Mouse (Mus musculus) adrenal gland, adult 18-20 months (tissue): ENCODE measurements around the gene Pkd1l3. TPM values are rescaled to one million over a fixed set of nuclear protein-coding genes. Genes with fewer than 3 reads are reported as not detected.
A peak's percentile ranks its signal among the peaks of the same experiment; 100 is the strongest.

Source experiments
- DNase-seq, 2 experiments: peaks; one replicate each; pipeline ENCODE4 v3.0.0; 2021 to 2022; ENCODE audit warnings: low spot score in 2 of 2
- total RNA-seq, 2 experiments: library from RNA; stranded (reverse); gene quantifications; 1 replicate in 1 of 2; 2 replicates in 1 of 2; pipeline ENCODE4 v1.2.3; 2021

Pkd1l3 gene
- total RNA-seq, 2 experiments from 2014 or later = 0.13 TPM; not detected in 1

DNA sequence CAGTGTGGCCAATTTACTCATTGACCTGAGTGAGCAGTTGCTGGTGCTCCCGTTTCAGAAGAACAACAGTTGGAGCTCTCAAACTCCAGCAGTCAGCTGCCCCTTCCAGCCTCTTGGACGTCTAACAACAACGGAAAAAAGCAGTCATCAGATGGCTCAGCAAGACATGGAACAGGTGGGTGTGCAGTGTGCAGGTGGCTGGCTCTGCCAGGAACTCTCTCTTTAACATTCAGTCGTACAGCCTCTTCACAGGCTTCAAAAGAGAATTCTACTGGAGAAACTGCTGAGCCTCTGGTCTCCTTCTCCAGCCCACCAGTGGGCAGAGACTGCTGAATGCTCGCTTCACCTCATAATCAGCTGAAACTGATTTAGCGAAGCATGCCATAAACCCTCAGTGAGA is 14.3 kb downstream of the Pkd1l3 start:
- no peak for DNase-seq

DNA sequence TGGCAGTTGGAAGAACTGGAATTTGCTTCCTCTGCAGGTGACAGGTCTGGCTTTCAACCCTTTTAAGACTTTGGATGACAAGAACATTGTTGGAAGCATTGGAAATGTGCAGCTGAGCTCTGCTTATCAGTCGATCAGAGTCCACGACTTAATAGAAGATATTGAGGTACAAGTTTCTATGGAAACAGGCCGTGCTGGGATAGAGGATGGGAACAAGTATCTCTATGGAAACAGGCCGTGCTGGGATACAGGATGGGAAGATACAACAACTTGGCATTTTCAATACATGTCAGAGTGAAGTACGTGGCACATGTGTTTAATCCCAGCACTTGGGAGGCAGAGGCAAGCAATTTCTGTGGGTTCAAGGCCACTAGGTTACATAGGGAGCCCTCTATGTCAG is 18.2 kb downstream of the Pkd1l3 start:
- no peak for DNase-seq

DNA sequence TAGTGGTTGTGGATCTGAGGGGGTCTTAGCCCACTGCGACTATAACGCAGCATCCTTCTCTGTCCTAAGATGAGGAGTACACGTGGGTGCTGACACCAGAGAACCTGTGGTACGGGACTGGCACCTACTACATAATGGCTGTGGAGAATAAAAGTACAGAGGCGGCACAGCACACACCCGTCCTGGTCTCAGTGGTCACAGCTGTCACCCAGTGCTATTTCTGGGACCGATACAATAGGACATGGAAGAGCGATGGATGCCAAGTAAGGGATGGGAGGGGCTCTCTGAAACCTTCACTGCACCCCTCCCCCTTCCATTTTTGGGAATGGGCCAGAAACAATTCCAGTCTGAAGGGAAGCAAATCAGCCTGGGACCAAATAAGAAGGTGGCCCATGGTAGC is 20.8 kb downstream of the Pkd1l3 start:
- DNase-seq = no peak

DNA sequence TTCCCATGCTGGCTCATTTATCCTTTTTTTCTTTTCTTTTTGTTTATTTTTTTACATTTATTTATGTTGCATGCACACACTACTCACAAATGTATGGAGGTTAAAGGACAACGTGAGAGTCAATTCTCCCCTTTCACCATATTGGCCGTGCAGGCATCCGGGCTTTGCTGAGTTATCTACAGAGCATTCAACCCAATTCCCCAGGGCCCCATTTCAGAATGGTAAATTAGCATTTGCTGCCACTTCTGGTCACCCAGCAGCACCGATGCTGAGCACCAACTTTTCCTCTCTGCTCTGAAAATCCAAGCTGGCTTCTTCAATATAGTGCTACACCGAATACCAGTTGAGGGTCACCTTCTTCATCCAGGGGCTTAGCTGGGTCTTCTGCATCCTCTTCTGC is 24.5 kb downstream of the Pkd1l3 start:
- no peak for DNase-seq

DNA sequence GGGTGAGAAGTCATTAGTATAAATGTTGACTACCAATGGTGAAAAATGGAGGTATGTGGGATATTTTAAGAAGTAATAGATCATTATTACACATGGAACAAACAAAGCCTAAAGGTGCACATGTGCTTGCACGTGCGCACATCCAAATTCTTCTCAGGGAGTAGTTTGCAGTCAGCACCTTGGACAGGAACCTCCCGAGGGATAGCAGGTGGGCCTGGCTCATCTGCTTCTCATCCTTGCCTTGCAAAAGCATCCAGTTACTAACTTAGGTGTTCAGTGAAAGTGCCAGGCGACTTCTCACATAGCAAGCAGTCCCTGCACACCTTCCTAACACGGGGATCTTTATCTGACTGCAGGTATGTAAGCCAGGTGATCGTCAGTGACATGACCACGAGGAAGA is 26.1 kb downstream of the Pkd1l3 start:
- DNase-seq = no peak

DNA sequence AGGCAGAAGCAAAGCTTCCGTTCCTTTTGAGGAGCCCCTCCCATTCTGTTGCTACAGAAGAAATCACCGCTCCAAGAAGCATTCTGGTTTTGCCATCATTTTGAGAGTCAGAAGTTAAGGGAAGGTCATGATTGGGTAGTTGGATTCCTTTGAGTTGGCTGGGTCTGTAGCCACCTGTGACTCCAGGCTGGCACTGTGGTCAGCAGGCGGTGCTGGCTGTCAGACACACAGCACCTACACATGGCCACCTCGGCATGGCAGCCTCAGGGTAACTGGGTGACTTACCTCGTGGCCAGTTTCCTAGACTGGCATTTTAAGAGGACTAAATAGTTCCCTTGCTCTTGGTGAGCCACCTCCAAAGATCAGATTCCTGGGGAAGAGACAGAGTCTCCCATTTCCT is 26.9 kb downstream of the Pkd1l3 start:
- no peak for DNase-seq

DNA sequence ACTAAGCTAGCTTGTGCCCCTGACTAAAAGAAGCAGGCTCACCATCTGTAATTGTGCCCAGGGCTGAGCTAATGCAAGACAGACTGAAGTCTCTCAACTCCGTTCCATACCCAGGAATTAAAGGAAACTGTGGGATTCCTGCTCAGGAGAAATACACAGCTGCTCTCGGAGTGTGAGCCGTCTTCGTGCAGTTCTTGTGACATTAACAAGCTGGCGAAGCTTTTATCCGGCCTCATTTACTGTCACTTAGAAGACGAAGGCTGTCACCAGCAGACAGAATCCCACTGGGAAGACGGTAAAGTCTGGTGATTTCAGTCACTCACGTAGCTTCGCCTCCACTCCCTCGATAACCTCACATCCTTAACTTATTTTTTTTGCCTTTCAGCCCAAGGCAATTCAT is 33.0 kb downstream of the Pkd1l3 start:
- no peak for DNase-seq

DNA sequence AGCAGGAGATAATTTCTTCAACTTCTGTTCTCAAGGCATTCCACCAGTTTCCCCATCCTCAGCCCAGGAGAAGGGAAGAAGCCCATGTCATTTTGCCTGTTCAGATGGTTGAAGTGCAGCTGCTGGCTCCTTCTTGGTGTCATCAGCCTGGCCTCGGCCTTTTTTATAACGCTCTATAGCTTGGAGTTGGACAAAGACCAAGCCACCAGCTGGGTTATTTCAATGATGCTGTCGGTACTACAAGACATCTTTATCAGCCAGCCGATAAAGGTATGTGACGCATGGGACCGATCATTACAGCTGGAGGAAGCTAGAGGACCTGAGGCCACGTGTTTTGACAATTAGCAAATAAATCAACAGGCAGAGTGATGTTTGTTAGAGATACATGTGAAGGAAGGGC is 34.2 kb downstream of the Pkd1l3 start:
- DNase-seq = no peak

DNA sequence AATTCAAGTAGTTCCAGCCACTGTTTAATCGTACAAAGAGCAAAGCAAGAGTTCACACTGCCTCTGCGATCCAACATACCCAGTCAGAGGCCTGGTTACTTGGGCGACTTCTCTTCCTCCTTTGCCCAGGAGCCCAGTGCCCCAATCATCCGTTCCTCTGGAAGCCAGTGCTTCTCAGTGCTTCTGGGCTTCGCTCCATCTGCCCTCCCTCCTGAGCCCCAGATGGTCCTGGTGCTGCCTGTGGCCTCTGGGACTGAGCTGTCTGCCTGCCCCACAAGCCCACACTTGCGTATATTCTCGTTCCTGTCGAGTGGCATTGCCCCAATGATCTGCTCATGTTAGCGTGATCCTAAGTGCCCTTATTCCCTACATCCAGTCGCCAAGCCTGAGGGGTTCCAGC is 36.5 kb downstream of the Pkd1l3 start:
- DNase-seq = no peak

DNA sequence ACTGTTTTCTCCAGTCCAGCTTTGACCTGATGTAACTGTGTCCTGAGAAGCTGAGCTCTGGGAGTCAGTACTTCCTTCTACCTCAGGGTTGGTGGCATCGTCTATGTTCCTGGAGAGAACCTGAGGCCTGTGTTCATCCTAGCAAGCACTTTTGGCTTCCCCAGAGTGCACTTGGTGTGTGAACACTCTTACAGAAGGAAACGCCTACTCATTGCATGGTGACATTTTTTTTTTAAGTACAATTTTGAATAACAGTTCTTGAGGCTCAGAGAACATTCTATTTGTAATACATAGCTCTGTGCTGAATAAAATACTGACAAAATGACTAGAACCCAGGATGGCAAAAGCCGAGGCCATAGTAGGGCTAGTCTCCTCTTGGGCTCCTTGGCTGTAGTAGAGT is 42.5 kb downstream of the Pkd1l3 start:
- no peak for DNase-seq

DNA sequence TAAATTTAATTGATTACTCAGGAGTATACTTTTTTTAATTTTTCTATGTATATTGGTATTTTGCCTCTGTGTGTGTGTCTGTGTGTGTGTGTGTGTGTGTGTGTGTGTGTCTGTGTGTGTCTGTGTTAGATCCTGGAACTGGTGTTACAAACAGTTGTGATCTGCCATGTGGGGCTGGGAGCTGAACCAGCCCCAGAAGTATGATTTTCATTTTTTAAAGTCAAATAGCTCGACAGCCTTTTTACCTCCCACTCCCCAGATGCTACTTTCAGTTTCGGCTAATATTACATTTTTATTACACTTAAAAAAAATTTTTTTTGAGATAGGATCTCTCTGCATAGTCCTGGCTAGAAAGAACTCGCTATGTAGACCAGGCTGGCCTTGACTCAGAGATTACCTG is 48.0 kb downstream of the Pkd1l3 start:
- DNase-seq = no peak

DNA sequence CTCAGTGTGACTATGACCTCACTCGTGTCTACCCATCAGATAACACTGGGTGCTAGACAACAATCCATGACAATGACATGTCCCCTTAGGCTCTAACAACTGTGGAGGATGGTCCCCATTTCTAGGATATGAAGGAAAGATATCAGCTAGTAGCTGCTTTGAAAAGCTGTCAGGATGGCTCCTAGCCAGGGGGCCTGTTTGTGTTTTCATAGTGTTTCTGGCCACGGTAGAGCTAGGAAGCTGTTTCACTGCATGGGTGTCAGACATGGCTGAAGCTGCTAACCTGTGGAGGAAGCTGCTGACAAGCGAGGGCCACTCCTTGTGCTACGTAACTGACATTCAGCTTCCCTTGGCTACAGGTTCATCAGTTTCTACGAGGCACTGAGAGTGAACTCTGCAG is 52.3 kb downstream of the Pkd1l3 start:
- DNase-seq = no peak

DNA sequence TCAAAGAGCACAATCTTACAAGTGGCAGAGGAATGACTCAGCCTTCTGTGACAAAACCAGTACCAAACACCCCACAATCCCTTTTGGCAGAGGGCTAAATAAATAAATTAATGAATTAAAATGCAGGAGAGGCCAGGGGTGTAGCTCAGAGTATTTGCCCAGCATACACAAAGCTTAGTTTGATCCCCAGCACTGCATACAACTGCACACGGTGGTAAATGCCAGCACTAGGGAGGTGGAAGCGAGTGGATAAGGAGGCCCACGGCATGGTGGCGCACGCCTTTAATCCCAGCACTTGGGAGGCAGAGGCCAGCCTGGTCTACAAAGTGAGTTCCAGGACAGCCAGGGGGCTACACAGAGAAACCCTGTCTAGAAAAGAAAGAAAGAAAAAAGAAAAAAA is 58.3 kb downstream of the Pkd1l3 start:
- DNase-seq = no peak

DNA sequence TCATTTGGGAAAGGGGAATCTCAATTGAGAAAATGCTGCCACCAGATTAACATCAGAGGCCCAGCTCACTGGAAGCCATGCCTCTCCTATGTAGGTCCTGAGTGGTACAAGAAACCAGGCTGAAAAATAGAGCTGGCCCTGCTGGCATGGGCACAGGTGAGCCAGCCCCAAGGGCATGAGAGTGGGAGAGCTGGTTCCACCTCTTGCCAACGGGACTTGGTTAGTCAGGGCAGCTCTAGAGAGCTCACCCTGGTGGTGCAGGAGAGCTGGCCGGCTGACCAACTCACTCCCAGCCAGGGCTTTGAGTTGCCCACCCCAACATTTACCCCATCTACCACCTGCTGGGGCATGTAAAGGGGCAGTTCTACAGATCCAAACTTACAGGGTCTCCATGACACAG is 59.3 kb downstream of the Pkd1l3 start:
- no peak for DNase-seq

DNA sequence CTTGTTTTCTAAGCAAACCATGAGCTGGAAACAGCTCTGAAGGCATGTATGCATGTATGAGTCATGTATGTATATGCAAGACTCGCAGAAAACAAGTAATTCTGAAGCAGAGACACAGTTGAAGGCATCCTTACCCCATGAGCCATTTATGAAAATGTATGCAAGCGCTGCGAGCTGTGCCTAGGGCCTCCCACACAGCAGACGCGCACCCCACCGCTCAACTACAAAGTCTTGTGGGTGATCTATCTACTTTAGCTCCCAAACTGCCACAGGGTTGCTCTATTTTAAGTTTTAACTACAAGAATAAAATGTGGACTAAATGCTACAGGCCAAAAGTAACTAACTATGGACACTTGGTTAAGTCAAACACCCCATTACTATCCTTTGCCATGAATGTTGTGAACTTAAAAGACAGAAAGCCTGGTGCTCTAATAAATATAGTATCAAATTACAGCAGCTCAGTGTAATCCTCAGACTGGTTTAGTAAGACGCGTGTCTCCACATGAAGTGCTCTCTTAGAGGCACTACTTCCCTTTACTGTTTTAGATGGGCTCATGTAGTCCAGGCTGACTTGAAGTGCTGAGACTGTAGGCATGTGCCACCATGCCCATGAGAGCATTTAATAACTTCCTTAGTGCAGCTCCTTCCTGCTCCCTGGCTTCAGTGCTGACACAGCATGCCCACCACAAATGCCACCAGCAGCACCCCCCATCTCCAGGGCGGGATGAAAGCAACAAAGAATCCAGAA is 61.8 kb downstream of the Pkd1l3 start:
- no peak for DNase-seq

DNA sequence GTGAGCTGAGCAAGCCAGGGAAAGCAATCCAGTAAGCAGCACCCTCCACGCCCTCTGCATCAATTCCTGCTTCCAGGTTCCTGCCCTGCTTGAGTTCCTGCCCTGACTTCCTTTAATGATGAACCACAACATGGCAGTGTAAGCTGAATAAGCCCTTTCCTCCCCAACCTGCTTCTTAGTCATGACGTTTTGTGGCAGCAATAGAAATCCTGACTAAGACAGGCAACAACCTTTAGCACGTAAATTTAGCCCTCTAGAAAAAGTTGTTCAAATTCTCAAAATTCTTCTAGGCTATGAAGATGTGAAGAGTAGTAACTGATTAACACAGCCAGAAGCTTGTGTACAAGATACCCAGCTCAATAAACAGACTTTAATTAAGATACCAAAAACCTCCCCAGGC is 67.2 kb downstream of the Pkd1l3 start:
- DNase-seq = no peak

DNA sequence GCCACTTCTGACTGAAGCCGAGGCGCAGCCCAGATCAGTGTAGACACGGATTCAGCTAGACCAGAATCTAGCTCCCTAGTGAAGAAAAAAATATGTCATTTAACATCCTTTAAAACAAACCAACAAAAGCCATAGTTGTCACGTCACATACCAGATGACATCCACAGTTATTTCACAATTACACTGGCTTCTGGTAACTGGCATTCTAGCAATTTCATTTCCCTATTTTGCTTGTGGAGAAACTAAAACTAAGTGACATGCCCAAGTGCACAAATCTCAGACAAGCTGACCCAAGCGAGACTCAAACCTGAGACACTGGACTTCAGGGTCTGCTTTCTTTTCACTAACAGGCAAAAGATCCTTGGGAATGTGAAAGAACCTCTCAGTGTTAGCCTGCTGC is 67.8 kb downstream of the Pkd1l3 start:
- DNase-seq = no peak

DNA sequence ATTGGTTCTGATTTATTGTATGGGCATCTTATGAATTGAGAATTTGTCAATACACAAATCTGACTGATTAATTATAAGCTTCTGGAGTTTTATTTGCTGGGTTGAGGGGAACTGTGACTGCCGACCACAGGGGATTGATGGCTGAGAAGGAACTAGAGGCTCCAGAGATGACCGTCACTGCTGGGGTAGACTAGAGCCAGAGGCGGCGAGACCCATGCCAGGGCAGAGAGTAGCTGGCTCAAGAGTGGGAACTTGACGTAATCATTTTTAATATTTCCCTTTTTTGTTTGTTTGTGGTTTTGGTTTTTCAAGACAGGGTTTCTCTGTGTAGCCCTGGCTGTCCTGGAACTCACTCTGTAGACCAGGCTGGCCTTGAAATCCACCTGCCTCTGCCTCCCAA is 72.9 kb downstream of the Pkd1l3 start:
- DNase-seq = no peak

DNA sequence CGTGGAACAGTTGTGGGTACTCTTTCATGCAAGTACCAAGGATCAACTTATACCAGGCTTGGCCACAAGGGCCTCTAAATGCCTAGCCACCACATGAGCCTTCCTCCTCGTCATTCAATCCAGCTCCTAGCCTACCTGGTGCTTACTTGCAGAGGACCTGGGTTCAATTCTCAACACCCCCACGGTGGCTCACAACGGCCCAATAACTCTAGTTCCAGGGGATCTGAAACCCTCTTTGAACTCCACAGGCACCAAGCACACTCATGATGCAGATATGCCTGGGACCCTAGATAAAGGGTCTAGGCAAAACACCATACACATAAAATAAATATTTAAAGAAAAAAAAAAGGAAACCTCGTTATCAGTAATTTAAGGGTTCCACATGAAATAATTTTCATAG is 77.5 kb downstream of the Pkd1l3 start:
- no peak for DNase-seq

DNA sequence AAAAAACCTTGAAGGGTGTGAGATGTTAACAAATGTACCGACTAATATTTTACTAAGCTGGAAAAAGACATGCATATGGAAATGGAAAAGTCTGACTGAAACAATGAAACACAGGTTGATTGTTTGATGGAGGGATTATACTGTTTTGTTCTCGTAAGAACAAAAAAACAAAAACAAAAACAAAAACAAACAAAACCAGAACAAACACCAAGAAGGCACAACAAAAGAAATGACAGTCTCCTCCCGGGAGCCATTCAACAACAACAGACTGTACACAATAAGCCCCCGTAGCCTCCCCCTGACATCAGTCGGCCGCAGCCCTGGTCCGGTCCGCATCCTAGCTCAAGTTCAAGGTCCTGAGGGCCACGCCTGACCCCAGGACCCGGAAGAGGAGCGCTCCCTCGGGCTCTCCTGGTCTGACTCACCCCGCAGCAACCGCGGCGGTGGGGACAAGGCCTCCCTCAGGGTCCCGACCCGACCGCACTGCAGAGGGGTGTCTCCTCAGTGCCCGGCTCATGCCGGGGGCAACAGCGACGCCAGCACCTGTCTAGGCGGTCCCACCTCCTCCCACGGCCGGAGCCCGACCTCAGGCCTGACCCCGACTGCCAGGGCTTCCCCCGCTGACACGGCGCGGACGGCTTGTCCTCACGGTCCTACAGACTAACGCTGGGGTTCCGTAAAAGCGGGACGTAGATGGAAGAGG is 78.3 kb downstream of the Pkd1l3 start:
- peak in 1 of 2 experiments; percentile 62 for DNase-seq

DNA sequence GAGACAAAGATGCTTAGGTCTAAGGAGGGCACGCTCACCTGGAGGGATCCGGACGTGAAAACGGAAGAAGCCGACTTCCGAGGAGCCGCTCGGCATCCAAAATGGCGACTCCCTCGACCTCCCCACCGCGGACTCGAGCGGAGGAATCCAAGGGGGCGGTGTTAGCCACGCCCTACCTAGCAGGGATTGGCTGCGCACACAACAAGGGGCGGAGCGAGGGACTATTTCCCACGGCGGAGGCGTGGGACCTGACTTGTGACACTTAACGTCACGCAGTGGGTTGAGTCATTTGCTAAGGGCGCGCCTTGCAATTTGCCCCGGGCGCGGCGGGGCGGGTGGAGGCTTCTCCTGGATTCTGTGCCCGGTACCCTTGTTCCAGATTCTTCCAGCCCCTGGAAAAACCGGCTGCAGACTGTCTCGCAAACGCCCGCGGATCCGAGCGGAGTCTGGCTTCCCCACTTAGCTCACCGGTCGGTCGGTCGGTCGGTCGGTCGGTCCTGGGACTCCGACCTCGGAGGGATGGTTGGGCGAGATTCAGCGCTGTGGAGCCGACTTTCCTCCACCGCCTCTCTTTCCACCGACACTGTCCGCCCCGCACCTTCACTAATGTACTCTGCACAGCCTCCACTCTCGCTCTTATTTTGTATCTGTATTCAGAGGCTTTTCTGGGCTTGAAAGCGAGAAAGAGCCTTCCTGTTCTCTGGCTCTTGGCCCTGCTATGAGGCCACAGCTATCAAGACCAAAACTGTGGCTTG is 79.0 kb downstream of the Pkd1l3 start, which contains the start of gene Ist1:
Gene Ist1, minus strand, starts transcription at position 115 of the 755 bp plus-strand sequence.
- DNase-seq = peak; percentile 97

DNA sequence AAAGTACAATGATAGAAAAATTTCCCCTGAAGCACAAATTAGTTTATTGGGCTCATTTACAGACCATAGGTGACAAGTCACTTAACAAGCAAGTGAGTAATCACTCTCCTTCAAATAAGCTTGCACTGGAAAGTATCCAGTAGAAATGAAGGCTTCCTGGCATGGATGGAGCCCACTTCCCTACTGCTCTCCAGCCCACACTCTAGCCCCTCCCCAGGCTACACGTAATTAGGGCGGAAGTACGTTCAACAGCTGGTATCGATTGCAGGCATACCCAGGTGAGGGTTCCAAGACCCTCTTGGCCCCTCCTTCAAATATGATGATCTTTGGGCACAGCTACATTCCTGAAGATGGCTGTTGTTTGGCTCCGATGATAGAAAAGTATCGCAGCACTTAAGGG is 79.8 kb downstream of the Pkd1l3 start:
- no peak for DNase-seq
